Mouse (Mus musculus): ENCODE measurements around the gene Peak1. TPM values are rescaled to one million over a fixed set of nuclear protein-coding genes. Genes with fewer than 3 reads are reported as not detected.

Peak1 gene
- polyA plus RNA-seq, 1 experiment from 2014 or later = 14.3 TPM

GRCm38 (mm10) chr9:56191498-56192455 lies 226.1 kb downstream of the Peak1 start:
- H3K27ac ChIP-seq = no peak overlapping the region
- H3K9ac ChIP-seq = no peak overlapping the region
- no peak for ATAC-seq (replicated peaks; ENCODE audit: insufficient number of reproducible peaks, insufficient read depth, low FRiP score, low read depth)
- H3K4me1 ChIP-seq (replicated peaks) = peaks cover 9% of the 10 kb centered on the region; the same call in 1 of the 2 replicates
- H3K4me3 ChIP-seq = no peak overlapping the region
- H3K27me3 ChIP-seq = no peaks in the 10 kb centered on the region
- H3K9me3 ChIP-seq (replicated peaks) = no peaks in the 10 kb centered on the region
- H3K4me2 ChIP-seq = no peak overlapping the region
- no peaks in the 10 kb centered on the region for H3K36me3 ChIP-seq
- WGBS = 58% methylated on average over 11 of the region's 11 CpGs

GRCm38 (mm10) chr9:56180118-56180781 lies 237.6 kb downstream of the Peak1 start:
- H3K9me3 ChIP-seq (replicated peaks) = no peaks in the 10 kb centered on the region
- H3K9ac ChIP-seq = no peak overlapping the region
- WGBS = 25% methylated on average over 8 of the region's 8 CpGs
- no peak overlapping the region; the same call in 1 of the 2 replicates for H3K4me2 ChIP-seq
- H3K27me3 ChIP-seq = no peaks in the 10 kb centered on the region
- H3K4me1 ChIP-seq (replicated peaks) = peaks cover 13% of the 10 kb centered on the region
- H3K36me3 ChIP-seq = no peaks in the 10 kb centered on the region
- H3K27ac ChIP-seq = no peak overlapping the region
- no peak for ATAC-seq (replicated peaks; ENCODE audit: insufficient number of reproducible peaks, insufficient read depth, low FRiP score, low read depth)
- no peak overlapping the region for H3K4me3 ChIP-seq

- peaks cover 13% of the 10 kb centered on the region for H3K4me1 ChIP-seq (replicated peaks)
- no peak overlapping the region for H3K27ac ChIP-seq
- H3K4me3 ChIP-seq = no peak overlapping the region
- no peaks in the 10 kb centered on the region for H3K36me3 ChIP-seq
- ATAC-seq (replicated peaks; ENCODE audit: insufficient number of reproducible peaks, insufficient read depth, low FRiP score, low read depth) = 0 out of 2 replicates have a peak, but pooled peaks have one; percentile 58
- no peak overlapping the region for H3K9ac ChIP-seq
- WGBS = 76% methylated on average over 6 of the region's 6 CpGs
- H3K27me3 ChIP-seq = no peaks in the 10 kb centered on the region
- H3K4me2 ChIP-seq = no peak overlapping the region; the same call in 1 of the 2 replicates
- H3K9me3 ChIP-seq (replicated peaks) = no peaks in the 10 kb centered on the region
Measured at GRCm38 (mm10) chr9:56179416-56180117, 238.3 kb downstream of the Peak1 start.

- no peaks in the 10 kb centered on the region for H3K36me3 ChIP-seq
- H3K9ac ChIP-seq = no peak overlapping the region
- no peak for ATAC-seq (replicated peaks; ENCODE audit: insufficient number of reproducible peaks, insufficient read depth, low FRiP score, low read depth)
- no peaks in the 10 kb centered on the region for H3K9me3 ChIP-seq (replicated peaks)
- no peak overlapping the region for H3K4me3 ChIP-seq
- 64% methylated on average over 4 of the region's 4 CpGs for WGBS
- no peak overlapping the region for H3K27ac ChIP-seq
- peaks cover 11% of the 10 kb centered on the region for H3K4me1 ChIP-seq (replicated peaks)
- H3K27me3 ChIP-seq = no peaks in the 10 kb centered on the region
- H3K4me2 ChIP-seq = no peak overlapping the region
Measured at GRCm38 (mm10) chr9:56177354-56177753, 240.5 kb downstream of the Peak1 start.

GRCm38 (mm10) chr9:56175316-56175715 lies 242.6 kb downstream of the Peak1 start:
- no peaks in the 10 kb centered on the region for H3K9me3 ChIP-seq (replicated peaks)
- no peak for ATAC-seq (replicated peaks; ENCODE audit: insufficient number of reproducible peaks, insufficient read depth, low FRiP score, low read depth)
- H3K4me2 ChIP-seq = no peak overlapping the region
- H3K36me3 ChIP-seq = no peaks in the 10 kb centered on the region
- no peak overlapping the region for H3K27ac ChIP-seq
- 86% methylated on average over 3 of the region's 3 CpGs for WGBS
- H3K27me3 ChIP-seq = no peaks in the 10 kb centered on the region
- H3K9ac ChIP-seq = no peak overlapping the region
- H3K4me3 ChIP-seq = no peak overlapping the region
- peaks cover 6% of the 10 kb centered on the region for H3K4me1 ChIP-seq (replicated peaks)

GRCm38 (mm10) chr9:56167690-56168089 lies 250.2 kb downstream of the Peak1 start:
- 75% methylated on average over 6 of the region's 6 CpGs for WGBS

GRCm38 (mm10) chr9:56166161-56166560 lies 251.7 kb downstream of the Peak1 start:
- no peak for ATAC-seq (replicated peaks; ENCODE audit: insufficient number of reproducible peaks, insufficient read depth, low FRiP score, low read depth)
- Histone ChIP-seq H3K27ac (no peak overlapping the region), H3K36me3 (no peaks in the 10 kb centered on the region), H3K27me3 (no peaks in the 10 kb centered on the region), H3K9ac (no peak overlapping the region), H3K4me3 (no peak overlapping the region), H3K4me1 (replicated peaks) (peaks cover 12% of the 10 kb centered on the region), H3K4me2 (no peak overlapping the region), H3K9me3 (replicated peaks) (no peaks in the 10 kb centered on the region)
- 45% methylated on average over 5 of the region's 5 CpGs for WGBS

More at GRCm38 (mm10) chr9:56167690-56168089, 250.2 kb downstream of the Peak1 start:
- Histone ChIP-seq H3K4me1 (replicated peaks) (no peaks in the 10 kb centered on the region), H3K9ac (no peak overlapping the region), H3K27ac (no peak overlapping the region), H3K27me3 (no peaks in the 10 kb centered on the region), H3K4me2 (no peak overlapping the region), H3K4me3 (no peak overlapping the region), H3K9me3 (replicated peaks) (no peaks in the 10 kb centered on the region), H3K36me3 (no peaks in the 10 kb centered on the region)
- no peak for ATAC-seq (replicated peaks; ENCODE audit: insufficient number of reproducible peaks, insufficient read depth, low FRiP score, low read depth)

- WGBS = 90% methylated on average over 6 of the region's 6 CpGs
- H3K9me3 ChIP-seq (replicated peaks) = no peaks in the 10 kb centered on the region
- no peak within 1 kb of the TSS for H3K27ac ChIP-seq
- no peaks in the 10 kb centered on the region for H3K27me3 ChIP-seq
- no peak for ATAC-seq (replicated peaks; ENCODE audit: insufficient number of reproducible peaks, insufficient read depth, low FRiP score, low read depth)
- peaks cover 14% of the 10 kb centered on the region for H3K4me1 ChIP-seq (replicated peaks)
- no peaks in the 10 kb centered on the region for H3K36me3 ChIP-seq
- no peak within 1 kb of the TSS for H3K4me3 ChIP-seq
- no peak within 1 kb of the TSS for H3K9ac ChIP-seq
- H3K4me2 ChIP-seq = no peak within 1 kb of the TSS
Measured at GRCm38 (mm10) chr9:56165377-56165776, 252.5 kb downstream of the Peak1 start, which contains the start of gene Tspan3. Tspan3 (minus strand) TSS chr9:56165477.

GRCm38 (mm10) chr9:56160341-56161141 lies 257.3 kb downstream of the Peak1 start:
- no peaks in the 10 kb centered on the region for H3K9me3 ChIP-seq (replicated peaks)
- peak overlapping the region; percentile 93 for H3K27ac ChIP-seq
- peak; percentile 94 for ATAC-seq (replicated peaks; ENCODE audit: insufficient number of reproducible peaks, insufficient read depth, low FRiP score, low read depth)
- peaks cover 42% of the 10 kb centered on the region for H3K4me1 ChIP-seq (replicated peaks)
- no peaks in the 10 kb centered on the region for H3K27me3 ChIP-seq
- H3K9ac ChIP-seq = peak overlapping the region; percentile 97
- under 1% methylated on average over 82 of the region's 82 CpGs for WGBS
- H3K4me2 ChIP-seq = peak overlapping the region; percentile 71
- no peaks in the 10 kb centered on the region for H3K36me3 ChIP-seq
- peak overlapping the region; percentile 91 for H3K4me3 ChIP-seq

- H3K4me3 ChIP-seq = peak overlapping the region; percentile 91
- ATAC-seq (replicated peaks; ENCODE audit: insufficient number of reproducible peaks, insufficient read depth, low FRiP score, low read depth) = no peak
- H3K4me1 ChIP-seq (replicated peaks) = peaks cover 51% of the 10 kb centered on the region
- H3K9ac ChIP-seq = peak overlapping the region; percentile 97; the same call in 1 of the 2 replicates
- 17% methylated on average over 2 of the region's 2 CpGs for WGBS
- peak overlapping the region; percentile 71 for H3K4me2 ChIP-seq
- no peaks in the 10 kb centered on the region for H3K36me3 ChIP-seq
- H3K27ac ChIP-seq = peak overlapping the region; percentile 93; the same call in 1 of the 2 replicates
- H3K9me3 ChIP-seq (replicated peaks) = no peaks in the 10 kb centered on the region
- H3K27me3 ChIP-seq = no peaks in the 10 kb centered on the region
Measured at GRCm38 (mm10) chr9:56159456-56159855, 258.4 kb downstream of the Peak1 start.

Data from heart, embryonic 15.5 days (tissue).